Mouse (Mus musculus): ENCODE measurements around the gene Clk2. TPM values are rescaled to one million over a fixed set of nuclear protein-coding genes. Genes with fewer than 3 reads are reported as not detected.
"Not testable (repeated sequence)": the region's sequence is repeated elsewhere in the genome, so short reads cannot be mapped to it uniquely, and the experiment has no call there.

Gene Clk2
- total RNA-seq, 2 experiments from 2014 or later = 40.9 to 45.0 TPM

DNA sequence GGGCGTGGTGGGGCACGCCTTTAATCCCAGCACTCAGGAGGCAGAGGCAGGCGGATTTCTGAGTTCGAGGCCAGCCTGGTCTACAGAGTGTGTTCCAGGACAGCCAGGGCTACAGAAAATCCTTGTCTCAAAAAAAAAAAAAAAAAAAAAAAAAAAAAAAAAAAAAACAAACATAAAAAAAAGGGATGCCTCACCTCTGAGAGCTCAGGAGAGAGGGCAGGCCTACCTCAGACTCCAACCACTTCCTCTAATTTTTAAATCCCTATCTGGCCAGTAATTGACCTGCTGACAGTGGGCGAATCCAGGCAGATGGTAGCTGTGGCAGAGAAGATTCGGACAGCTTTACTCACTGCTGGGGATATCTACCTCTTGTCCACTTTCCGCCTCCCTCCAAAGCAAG lies 51.8 kb downstream of the Clk2 start:
- DNase-seq (ENCODE audit: low spot score in 2 of 2) = not testable (repeated sequence)

DNA sequence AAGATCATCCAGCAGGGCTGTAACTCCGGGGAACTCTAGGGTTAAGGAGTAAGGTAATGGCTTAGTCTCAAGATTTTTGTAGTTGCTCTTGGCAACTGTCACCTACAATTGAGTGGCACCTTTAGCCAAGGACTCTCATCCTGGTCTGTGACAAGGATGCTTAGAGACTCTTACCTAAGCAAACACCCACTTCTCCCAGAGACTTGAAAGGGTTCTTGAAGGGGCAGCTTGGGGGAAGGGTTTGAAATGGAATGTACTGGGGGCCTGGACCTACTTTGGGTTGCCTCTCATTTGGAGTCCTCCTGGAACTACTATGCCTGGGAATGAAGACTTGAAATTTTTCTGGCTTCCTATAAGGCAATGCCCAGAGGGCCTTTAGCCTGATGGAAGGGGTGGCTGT lies 53.7 kb downstream of the Clk2 start:
- DNase-seq (ENCODE audit: low spot score in 2 of 2) = no peak

- DNase-seq (ENCODE audit: low spot score in 2 of 2) = no peak
Measured at GRCm38 (mm10) chr3:89219546-89219945, 55.0 kb downstream of the Clk2 start.

DNA sequence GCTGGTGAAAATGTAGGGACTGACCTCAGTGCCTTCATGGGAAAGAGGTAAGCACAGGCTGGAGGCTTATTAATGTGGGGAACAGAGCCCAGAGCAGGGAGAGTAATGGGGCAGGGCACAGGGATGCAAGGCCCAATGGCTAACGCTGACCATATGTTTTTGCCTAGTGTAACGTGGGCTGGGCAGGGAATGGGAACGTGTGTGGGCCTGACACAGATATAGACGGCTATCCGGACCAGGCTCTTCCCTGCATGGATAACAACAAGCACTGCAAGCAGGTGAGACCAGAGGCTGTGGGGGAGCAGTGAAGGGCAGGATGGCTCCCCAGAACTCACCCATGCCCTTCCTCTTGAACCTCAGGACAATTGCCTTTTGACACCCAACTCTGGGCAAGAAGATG lies 56.6 kb downstream of the Clk2 start:
- no peak for DNase-seq (ENCODE audit: low spot score in 2 of 2)

- DNase-seq (ENCODE audit: low spot score in 2 of 2) = no peak
Measured at GRCm38 (mm10) chr3:89224796-89225195, 60.2 kb downstream of the Clk2 start.

- DNase-seq (ENCODE audit: low spot score in 2 of 2) = no peak
Measured at GRCm38 (mm10) chr3:89225321-89225815, 60.8 kb downstream of the Clk2 start.

DNA sequence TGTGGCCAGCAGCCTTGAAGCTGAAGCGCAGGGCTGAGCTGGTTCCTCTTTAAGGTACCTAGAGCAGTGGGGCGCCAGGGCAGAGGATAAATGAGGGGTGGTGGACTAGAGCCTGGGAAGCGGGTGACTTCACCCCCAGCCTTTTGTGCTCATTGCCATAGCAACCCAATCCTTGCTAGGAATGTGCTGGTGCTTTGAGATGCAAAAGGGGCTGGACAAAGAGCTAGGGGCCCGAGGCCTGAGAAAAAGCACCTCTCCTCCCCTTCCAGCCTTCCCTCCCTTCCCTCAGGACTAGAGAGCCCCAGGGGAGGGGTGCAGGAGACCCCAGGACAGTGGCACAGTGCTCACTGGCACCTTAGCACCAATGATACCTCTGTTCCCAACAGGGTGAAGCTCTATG lies 61.3 kb downstream of the Clk2 start:
- DNase-seq (ENCODE audit: low spot score in 2 of 2) = no peak

DNA sequence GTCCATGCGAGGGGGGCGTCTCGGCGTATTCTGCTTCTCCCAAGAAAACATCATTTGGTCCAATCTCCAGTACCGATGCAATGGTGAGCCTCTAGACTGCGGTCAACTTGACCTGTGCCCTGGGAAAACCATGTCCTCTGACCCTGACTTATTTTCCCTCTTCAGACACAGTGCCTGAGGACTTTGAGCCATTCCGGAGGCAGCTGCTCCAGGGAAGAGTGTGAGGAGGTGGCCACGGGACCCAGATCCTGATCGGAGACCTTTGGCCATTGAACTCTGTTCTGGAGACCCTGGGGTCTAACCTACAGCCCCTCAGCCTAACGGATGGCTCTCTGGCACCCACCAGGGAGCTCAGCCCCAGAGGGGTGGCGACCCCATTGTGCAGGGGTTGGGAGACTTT lies 61.8 kb downstream of the Clk2 start:
- no peak for DNase-seq (ENCODE audit: low spot score in 2 of 2)

Other genes starting within 250 kb of the Clk2 start
- gene Ash1l, start 214.2 kb upstream of the Clk2 start, total RNA-seq (2021) = 10 to 100 TPM; 90.9 to 92.2 TPM
- 100 to 1,000 TPM in 1 of 2 experiments, 10 to 100 TPM in 1; 98.4 to 105 TPM for gene Dap3, start 213.6 kb upstream of the Clk2 start, total RNA-seq (2021)
- 100 to 1,000 TPM; 186 to 198 TPM for gene Rusc1, start 71.5 kb upstream of the Clk2 start, total RNA-seq (2021)
- gene Gm43738, start 63.7 kb upstream of the Clk2 start, total RNA-seq (2021) = not detected
- gene Fdps, start 62.8 kb upstream of the Clk2 start, total RNA-seq (2021) = 100 to 1,000 TPM; 110 to 111 TPM
- gene Pklr, start 28.7 kb upstream of the Clk2 start, total RNA-seq (2021) = not detected
- 10 to 100 TPM; 14.4 to 21.9 TPM for gene Hcn3, start 4.6 kb upstream of the Clk2 start, total RNA-seq (2021)
- 10 to 100 TPM; 63.2 to 63.7 TPM for gene Scamp3, start 12.7 kb downstream of the Clk2 start, total RNA-seq (2021)
- 10 to 100 TPM; 48.1 to 58.5 TPM for gene Fam189b, start 18.3 kb downstream of the Clk2 start, total RNA-seq (2021)
- 10 to 100 TPM; 61.5 to 64.9 TPM for gene Gba, start 38.1 kb downstream of the Clk2 start, total RNA-seq (2021)
- 10 to 100 TPM; 16.0 to 19.4 TPM for gene Thbs3, start 50.4 kb downstream of the Clk2 start, total RNA-seq (2021)
- gene Mtx1, start 62.3 kb downstream of the Clk2 start, total RNA-seq (2021) = 10 to 100 TPM; 83.2 to 97.1 TPM
- under 1 TPM; 0.45 to 0.63 TPM for gene Muc1, start 64.3 kb downstream of the Clk2 start, total RNA-seq (2021)
- gene Krtcap2, start 81.2 kb downstream of the Clk2 start, total RNA-seq (2021) = 10 to 100 TPM; 66.0 to 67.7 TPM
- 10 to 100 TPM; 76.1 to 77.1 TPM for gene Trim46, start 81.5 kb downstream of the Clk2 start, total RNA-seq (2021)
- gene Dpm3, start 94.6 kb downstream of the Clk2 start, total RNA-seq (2021) = 10 to 100 TPM; 56.5 to 56.6 TPM
- 10 to 100 TPM; 35.2 to 35.8 TPM for gene Slc50a1, start 105.8 kb downstream of the Clk2 start, total RNA-seq (2021)
- 1 to 10 TPM; 5.9 to 8.3 TPM for gene Efna1, start 116.3 kb downstream of the Clk2 start, total RNA-seq (2021)
- 10 to 100 TPM; 58.3 to 60.8 TPM for gene Efna3, start 158.2 kb downstream of the Clk2 start, total RNA-seq (2021)
- gene Efna4, start 173.2 kb downstream of the Clk2 start, total RNA-seq (2021) = under 1 TPM in 1 of 2 experiments, not detected in 1; 0.28 TPM
- gene Adam15, start 185.2 kb downstream of the Clk2 start, total RNA-seq (2021) = 100 to 1,000 TPM in 1 of 2 experiments, 10 to 100 TPM in 1; 99.8 to 102 TPM
- under 1 TPM; 0.19 to 0.42 TPM for gene Dcst2, start 197.2 kb downstream of the Clk2 start, total RNA-seq (2021)
- gene Dcst1, start 200.5 kb downstream of the Clk2 start, total RNA-seq (2021) = not detected
- gene Zbtb7b, start 230.0 kb downstream of the Clk2 start, total RNA-seq (2021) = 10 to 100 TPM; 13.6 to 15.5 TPM
- gene Lenep, start 238.0 kb downstream of the Clk2 start, total RNA-seq (2021) = 1 to 10 TPM; 3.8 to 6.4 TPM
- 10 to 100 TPM; 31.6 to 36.0 TPM for gene Flad1, start 247.1 kb downstream of the Clk2 start, total RNA-seq (2021)